Mouse (Mus musculus) myocyte (in vitro differentiated cells): ENCODE results near the gene Plce1. TPM values are rescaled to one million over a fixed set of nuclear protein-coding genes. Genes with fewer than 3 reads are reported as not detected.

ENCODE experiments used
- H3K27me3 ChIP-seq: one replicate; pipeline ENCODE4 v1.6.1; 2011; ENCODE audit not compliant: control insufficient read depth, insufficient read depth, insufficient read length
- H3K36me3 ChIP-seq: one replicate; pipeline ENCODE4 v1.6.1; 2011; ENCODE audit not compliant: control insufficient read depth, insufficient read depth
- H3K4me2 ChIP-seq: one replicate; pipeline ENCODE4 v1.6.1; 2011; ENCODE audit warnings: low read depth, control low read depth
- H3K4me3 ChIP-seq: one replicate; pipeline ENCODE4 v1.5.1; 2011; ENCODE audit warnings: mild to moderate bottlenecking, control low read depth, moderate library complexity
- H3K79me2 ChIP-seq: one replicate; pipeline ENCODE4 v1.6.1; 2011; ENCODE audit not compliant: control insufficient read depth, insufficient read depth
- H3ac ChIP-seq: one replicate; pipeline ENCODE4 v1.6.1; 2011; ENCODE audit not compliant: control insufficient read depth, insufficient read length
- CEBPB ChIP-seq: IDR thresholded peaks from 2 replicates; pipeline ENCODE4 v1.6.1; 2011; ENCODE audit warnings: mild to moderate bottlenecking, moderate library complexity; ENCODE audit not compliant: poor library complexity, insufficient read depth, severe bottlenecking
- E2F4 ChIP-seq: IDR thresholded peaks from one replicate; pipeline ENCODE4 v1.6.1; 2011; ENCODE audit warnings: mild to moderate bottlenecking, control low read depth, moderate library complexity; ENCODE audit not compliant: insufficient read depth
- MAX ChIP-seq: IDR thresholded peaks from one replicate; pipeline ENCODE4 v1.6.1; 2011; ENCODE audit warnings: low read depth, mild to moderate bottlenecking, control low read depth
- MYOD1 ChIP-seq, 3 experiments: IDR thresholded peaks; one replicate each; pipeline ENCODE4 v1.6.1; 2011; ENCODE audit warnings: control low read depth in 2 of 3, low read depth in 2 of 3, mild to moderate bottlenecking in 2 of 3, moderate library complexity in 1 of 3; ENCODE audit not compliant: insufficient read length in 2 of 3, control insufficient read depth in 1 of 3
- MYOG ChIP-seq, 3 experiments: IDR thresholded peaks; one replicate each; pipeline ENCODE4 v1.6.1; 2011; ENCODE audit warnings: control low read depth in 2 of 3, low read depth in 2 of 3, mild to moderate bottlenecking in 2 of 3; ENCODE audit not compliant: insufficient read length in 2 of 3, control insufficient read depth in 1 of 3, insufficient read depth in 1 of 3
- POLR2A ChIP-seq: IDR thresholded peaks from one replicate; pipeline ENCODE4 v1.6.1; 2011; ENCODE audit warnings: low read depth, mild to moderate bottlenecking, control low read depth, moderate library complexity; ENCODE audit not compliant: insufficient read length
- POLR2AphosphoS2 ChIP-seq: IDR thresholded peaks from one replicate; pipeline ENCODE4 v1.6.1; 2011; ENCODE audit warnings: low read depth, control low read depth; ENCODE audit not compliant: insufficient read length
- REST ChIP-seq: IDR thresholded peaks from one replicate; pipeline ENCODE4 v1.6.1; 2011; ENCODE audit warnings: mild to moderate bottlenecking, control low read depth, moderate library complexity; ENCODE audit not compliant: insufficient read depth, insufficient read length
- SRF ChIP-seq: IDR thresholded peaks from one replicate; pipeline ENCODE4 v1.6.1; 2011; ENCODE audit warnings: low read depth; ENCODE audit not compliant: control insufficient read depth, insufficient read length
- TCF12 ChIP-seq: IDR thresholded peaks from one replicate; pipeline ENCODE4 v1.6.1; 2011; ENCODE audit warnings: mild to moderate bottlenecking, control low read depth; ENCODE audit not compliant: poor library complexity, insufficient read depth, severe bottlenecking
- TCF3 ChIP-seq: IDR thresholded peaks from one replicate; pipeline ENCODE4 v1.6.1; 2011; ENCODE audit warnings: low read depth, control low read depth; ENCODE audit not compliant: insufficient read length
- USF1 ChIP-seq: IDR thresholded peaks from one replicate; pipeline ENCODE4 v1.6.1; 2011; ENCODE audit warnings: low read depth, mild to moderate bottlenecking, control low read depth, moderate library complexity
- polyA plus RNA-seq: library from polyadenylated mRNA; unstranded; fragments of >200 nt; fragmentation: generic; extraction: Trizol; gene quantifications from one replicate; pipeline ENCODE4 v1.2.1, GENCODE M21; 2012; ENCODE audit warnings: missing spikeins

Gene Plce1
- polyA plus RNA-seq, 1 experiment = 0.01 TPM

GRCm38 (mm10) chr19:38470257-38470893 is 10.5 kb upstream of the Plce1 start:
- Histone ChIP-seq H3K79me2 (no peaks in the 10 kb centered on the region), H3K4me2 (no peak overlapping the region), H3K36me3 (no peaks in the 10 kb centered on the region), H3ac (no peak overlapping the region), H3K4me3 (no peak overlapping the region), H3K27me3 (no peaks in the 10 kb centered on the region)
- no peak for TF ChIP-seq SRF
- TF ChIP-seq POLR2A = no peak
- no peak for TF ChIP-seq MAX
- TF ChIP-seq MYOG (IDR thresholded peaks at IDR 0.05; ENCODE audit: control insufficient read depth in 1 of 3, insufficient read depth in 1 of 3, insufficient read length in 2 of 3, low read depth in 2 of 3) = no peak
- TF ChIP-seq MYOD1 (IDR thresholded peaks at IDR 0.05; ENCODE audit: control insufficient read depth in 1 of 3, insufficient read length in 2 of 3, low read depth in 2 of 3) = no peak
- TF ChIP-seq USF1 = no peak
- no peak for TF ChIP-seq REST
- TF ChIP-seq CEBPB = no peak
- no peak for TF ChIP-seq E2F4
- no peak for TF ChIP-seq TCF12
- no peak for TF ChIP-seq TCF3
- no peak for TF ChIP-seq POLR2AphosphoS2

- TF ChIP-seq POLR2AphosphoS2 (no peak), MAX (no peak), MYOG (IDR thresholded peaks at IDR 0.05; ENCODE audit: control insufficient read depth in 1 of 3, insufficient read depth in 1 of 3, insufficient read length in 2 of 3, low read depth in 2 of 3) (no peak), E2F4 (no peak), CEBPB (no peak), USF1 (no peak), TCF3 (no peak), POLR2A (no peak), MYOD1 (IDR thresholded peaks at IDR 0.05; ENCODE audit: control insufficient read depth in 1 of 3, insufficient read length in 2 of 3, low read depth in 2 of 3) (no peak), REST (no peak), SRF (no peak), TCF12 (no peak)
- Histone ChIP-seq H3ac (no peak overlapping the region), H3K4me3 (no peak overlapping the region), H3K79me2 (no peaks in the 10 kb centered on the region), H3K27me3 (peaks cover 8% of the 10 kb centered on the region), H3K4me2 (no peak overlapping the region), H3K36me3 (no peaks in the 10 kb centered on the region)
Observed at GRCm38 (mm10) chr19:38475394-38475793, 5.5 kb upstream of the Plce1 start.

- TF ChIP-seq POLR2AphosphoS2 (no peak), USF1 (no peak), MYOG (IDR thresholded peaks at IDR 0.05; ENCODE audit: control insufficient read depth in 1 of 3, insufficient read depth in 1 of 3, insufficient read length in 2 of 3, low read depth in 2 of 3) (no peak), TCF12 (no peak), E2F4 (no peak), POLR2A (no peak), REST (no peak), MAX (no peak), CEBPB (no peak), MYOD1 (IDR thresholded peaks at IDR 0.05; ENCODE audit: control insufficient read depth in 1 of 3, insufficient read length in 2 of 3, low read depth in 2 of 3) (no peak), SRF (no peak), TCF3 (no peak)
- no peaks in the 10 kb centered on the region for H3K79me2 ChIP-seq
- H3K4me3 ChIP-seq = no peak overlapping the region
- H3ac ChIP-seq = no peak overlapping the region
- no peaks in the 10 kb centered on the region for H3K36me3 ChIP-seq
- H3K27me3 ChIP-seq = peaks cover 25% of the 10 kb centered on the region
- no peak overlapping the region for H3K4me2 ChIP-seq
Observed at GRCm38 (mm10) chr19:38478286-38478685, 2.6 kb upstream of the Plce1 start.

- Histone ChIP-seq H3ac (no peak overlapping the region), H3K27me3 (peaks cover 25% of the 10 kb centered on the region), H3K79me2 (no peaks in the 10 kb centered on the region), H3K36me3 (no peaks in the 10 kb centered on the region), H3K4me2 (no peak overlapping the region), H3K4me3 (no peak overlapping the region)
- TF ChIP-seq MYOG (IDR thresholded peaks at IDR 0.05; ENCODE audit: control insufficient read depth in 1 of 3, insufficient read depth in 1 of 3, insufficient read length in 2 of 3, low read depth in 2 of 3) = no peak
- TF ChIP-seq POLR2AphosphoS2 = no peak
- TF ChIP-seq MAX = no peak
Observed at GRCm38 (mm10) chr19:38478948-38479347, 2.0 kb upstream of the Plce1 start.

GRCm38 (mm10) chr19:38479473-38479872 is 1.4 kb upstream of the Plce1 start:
- Histone ChIP-seq H3ac (no peak overlapping the region), H3K27me3 (peaks cover 25% of the 10 kb centered on the region), H3K36me3 (no peaks in the 10 kb centered on the region), H3K79me2 (no peaks in the 10 kb centered on the region), H3K4me2 (no peak overlapping the region), H3K4me3 (no peak overlapping the region)
- TF ChIP-seq USF1 (no peak), CEBPB (no peak), TCF12 (no peak), E2F4 (no peak), TCF3 (no peak), POLR2A (no peak), SRF (no peak), MYOG (IDR thresholded peaks at IDR 0.05; ENCODE audit: control insufficient read depth in 1 of 3, insufficient read depth in 1 of 3, insufficient read length in 2 of 3, low read depth in 2 of 3) (no peak), REST (no peak), MYOD1 (IDR thresholded peaks at IDR 0.05; ENCODE audit: control insufficient read depth in 1 of 3, insufficient read length in 2 of 3, low read depth in 2 of 3) (no peak), POLR2AphosphoS2 (no peak), MAX (no peak)
